Mouse (Mus musculus): ENCODE measurements around the gene Hdac5. TPM values are rescaled to one million over a fixed set of nuclear protein-coding genes. Genes with fewer than 3 reads are reported as not detected.

Hdac5 gene
- total and polyA plus RNA-seq, 3 experiments, result 9.1 to 29.3 TPM; not detected in 1

GRCm38 (mm10) chr11:102189461-102190436, 40.2 kb downstream of the Hdac5 start, which contains the start of gene G6pc3:
TSS of gene G6pc3 (plus strand) at chr11:102189620.
- Histone ChIP-seq H3K4me1 (ENCODE audit: control insufficient read depth in 1 of 2, insufficient read depth in 2 of 2, low read length in 2 of 2) (peaks cover 9 to 39% of the 10 kb centered on the region in 2 experiments), H3K4me3 (ENCODE audit: control insufficient read depth in 1 of 2, insufficient read depth in 1 of 2, low read depth in 2 of 2, low read length in 2 of 2) (peak within 1 kb of the TSS; percentile 75 to 88), H3K9ac (ENCODE audit: control insufficient read depth, low read depth, low read length, poor library complexity, severe bottlenecking) (peak within 1 kb of the TSS; percentile 92), H3K27ac (ENCODE audit: control insufficient read depth, low read depth, low read length) (peak within 1 kb of the TSS; percentile 90), H3K27me3 (ENCODE audit: control insufficient read depth in 1 of 2, insufficient read depth in 2 of 2, low read length in 2 of 2) (no peaks in the 10 kb centered on the region), H3K9me3 (replicated peaks; ENCODE audit: insufficient read depth, low read length) (no peaks in the 10 kb centered on the region), H3K36me3 (ENCODE audit: control insufficient read depth in 1 of 2, insufficient read depth in 2 of 2, low read length in 2 of 2) (peaks cover 0 to 43% of the 10 kb centered on the region in 2 experiments; a peak in 2 of 4 replicates), H3K79me2 (ENCODE audit: control insufficient read depth, insufficient read depth, low read length, poor library complexity) (peaks cover 18% of the 10 kb centered on the region)
- TF ChIP-seq MXI1 (IDR thresholded peaks at IDR 0.05; ENCODE audit: low read depth, low read length) (peak; percentile 100), USF2 (IDR thresholded peaks at IDR 0.05; ENCODE audit: borderline replicate concordance in 1 of 2, insufficient read depth in 1 of 2, low read depth in 1 of 2, low read length in 2 of 2) (peak; percentile 50 to 90; a peak in 3 of 4 replicates), SIN3A (IDR thresholded peaks at IDR 0.05; ENCODE audit: low read length) (peak; percentile 99), GATA1 (IDR thresholded peaks at IDR 0.05; ENCODE audit: low read depth, low read length) (no peak), ETS1 (IDR thresholded peaks at IDR 0.05; ENCODE audit: low read depth, low read length) (peak; percentile 81), ELF1 (IDR thresholded peaks at IDR 0.05; ENCODE audit: low read depth, low read length) (peak; percentile 96), MAZ (IDR thresholded peaks at IDR 0.05; ENCODE audit: low read depth, low read length) (peak; percentile 83; the same call in 1 of the 2 replicates), ZKSCAN1 (IDR thresholded peaks at IDR 0.05; ENCODE audit: low read depth, low read length) (no peak), TBP (IDR thresholded peaks at IDR 0.05; ENCODE audit: low read depth, low read length) (peak; percentile 62), MYB (IDR thresholded peaks at IDR 0.05; ENCODE audit: low read depth, low read length) (no peak; the same call in 1 of the 2 replicates), MYC (IDR thresholded peaks at IDR 0.05; ENCODE audit: low read depth, low read length) (peak; percentile 100), SMC3 (IDR thresholded peaks at IDR 0.05; ENCODE audit: low read depth, low read length) (no peak), ZNF384 (IDR thresholded peaks at IDR 0.05; ENCODE audit: low read depth, low read length) (no peak), POLR2A (IDR thresholded peaks at IDR 0.05; ENCODE audit: control insufficient read depth in 1 of 2, insufficient read depth in 1 of 2, low read depth in 1 of 2, low read length in 2 of 2, poor library complexity in 1 of 2) (peak; percentile 30 to 85; a peak in 2 of 4 replicates), NELFE (IDR thresholded peaks at IDR 0.05; ENCODE audit: low read depth, low read length) (peak; percentile 84), POLR2AphosphoS2 (IDR thresholded peaks at IDR 0.05; ENCODE audit: low read length) (peak; percentile 44; the same call in 1 of the 2 replicates), CTCF (IDR thresholded peaks at IDR 0.05 in 2 of 3, conservative IDR thresholded peaks at IDR 0.05 in 1 of 3; ENCODE audit: control insufficient read depth in 1 of 3, insufficient read depth in 1 of 3, low read depth in 2 of 3, low read length in 3 of 3, poor library complexity in 1 of 3, severe bottlenecking in 1 of 3) (no peak), CHD2 (IDR thresholded peaks at IDR 0.05; ENCODE audit: low read length) (no peak; the same call in 1 of the 2 replicates), TAL1 (IDR thresholded peaks at IDR 0.05; ENCODE audit: low read length) (no peak), EP300 (IDR thresholded peaks at IDR 0.05; ENCODE audit: low read depth in 1 of 2, low read length in 2 of 2) (no peak; a peak in 1 of 4 replicates), JUND (IDR thresholded peaks at IDR 0.05; ENCODE audit: low read depth, low read length) (no peak), E2F4 (IDR thresholded peaks at IDR 0.05; ENCODE audit: borderline replicate concordance, low read depth, low read length) (no peak; the same call in 1 of the 2 replicates), UBTF (IDR thresholded peaks at IDR 0.05; ENCODE audit: borderline replicate concordance, insufficient read depth, low read depth, low read length) (0 out of 2 replicates have a peak, but pooled peaks have one; percentile 34), BHLHE40 (IDR thresholded peaks at IDR 0.05; ENCODE audit: borderline replicate concordance, low read depth, low read length) (peak; percentile 62; the same call in 1 of the 2 replicates), NRF1 (IDR thresholded peaks at IDR 0.05; ENCODE audit: insufficient read depth, low read depth, low read length, poor library complexity, severe bottlenecking) (peak; percentile 50; the same call in 1 of the 2 replicates), POLR2AphosphoS5 (IDR thresholded peaks at IDR 0.05; ENCODE audit: borderline replicate concordance, low read depth, low read length) (no peak), ZMIZ1 (IDR thresholded peaks at IDR 0.05; ENCODE audit: low read depth, low read length) (peak; percentile 44), USF1 (IDR thresholded peaks at IDR 0.05; ENCODE audit: low read depth, low read length) (peak; percentile 97), HCFC1 (IDR thresholded peaks at IDR 0.05; ENCODE audit: low read depth, low read length) (peak; percentile 93), TCF12 (IDR thresholded peaks at IDR 0.05; ENCODE audit: low read depth, low read length) (peak; percentile 71), GABPA (IDR thresholded peaks at IDR 0.05; ENCODE audit: low read depth, low read length) (no peak), KAT2A (conservative IDR thresholded peaks at IDR 0.05; ENCODE audit: low read depth, low read length) (peak; percentile 77), MAX (IDR thresholded peaks at IDR 0.05; ENCODE audit: low read length) (peak; percentile 100)
- peak; percentile 97 for DNase-seq (ENCODE audit: low read depth, low spot score)
